Mouse (Mus musculus) stomach, postnatal 0 days (tissue): ENCODE results near the gene Olfr1044. TPM values are rescaled to one million over a fixed set of nuclear protein-coding genes. Genes with fewer than 3 reads are reported as not detected.
"Not testable (repeated sequence)": the region's sequence is repeated elsewhere in the genome, so short reads cannot be mapped to it uniquely, and the experiment has no call there.

Experiments used
- ATAC-seq: fragments of 200-750 bp; cut with Nextera tagmentation; 2 replicates; pipeline ENCODE4 v1.8.0; 2017; ENCODE audit not compliant: low FRiP score, low TSS enrichment
- DNase-seq: peaks from one replicate; pipeline ENCODE4 v3.0.0-alpha.2; 2016; ENCODE audit warnings: low spot score
- H3K27ac ChIP-seq: fragments of 300-500 bp; sonication (generic); replicated peaks from 2 replicates; pipeline ENCODE4 v1.5.1; 2014; ENCODE audit warnings: mild to moderate bottlenecking, control low read depth
- H3K27me3 ChIP-seq: fragments of 300-500 bp; sonication (generic); 2 replicates; pipeline ENCODE4 v1.6.1; 2014; ENCODE audit warnings: low read length; ENCODE audit not compliant: control insufficient read depth, insufficient read depth
- H3K36me3 ChIP-seq: fragments of 300-500 bp; sonication (generic); 2 replicates; pipeline ENCODE4 v1.6.1; 2014; ENCODE audit warnings: low read length, mixed read lengths; ENCODE audit not compliant: control insufficient read depth, insufficient read depth
- H3K4me1 ChIP-seq: fragments of 300-500 bp; sonication (generic); replicated peaks from 2 replicates; pipeline ENCODE4 v1.6.1; 2014; ENCODE audit warnings: antibody characterized with exemption; ENCODE audit not compliant: control insufficient read depth, insufficient read depth
- H3K4me2 ChIP-seq: fragments of 300-500 bp; sonication (generic); replicated peaks from 2 replicates; pipeline ENCODE4 v1.6.1; 2014; ENCODE audit warnings: low read depth, mild to moderate bottlenecking, control low read depth, moderate library complexity
- H3K4me3 ChIP-seq: fragments of 300-500 bp; sonication (generic); 2 replicates; pipeline ENCODE4 v1.5.1; 2014; ENCODE audit warnings: low read depth, low read length, control low read depth
- H3K9ac ChIP-seq: fragments of 300-500 bp; sonication (generic); 2 replicates; pipeline ENCODE4 v1.6.1; 2014; ENCODE audit warnings: mild to moderate bottlenecking, low read length, control low read depth, mixed read lengths
- H3K9me3 ChIP-seq: fragments of 300-500 bp; sonication (generic); 2 replicates; pipeline ENCODE4 v1.6.1; 2016; ENCODE audit warnings: low read length; ENCODE audit not compliant: control insufficient read depth
- CTCF ChIP-seq: IDR thresholded peaks from 2 replicates; pipeline ENCODE4 v1.5.1; 2016; ENCODE audit warnings: antibody characterized with exemption, low read depth, mild to moderate bottlenecking, moderate library complexity
- EP300 ChIP-seq: optimal IDR thresholded peaks from 2 replicates; pipeline ENCODE3; 2016; ENCODE audit warnings: antibody characterized with exemption
- WGBS: fragments of 180-500 bp; shearing (Covaris S2); extraction: QIAGEN DNeasy Blood & Tissue Kit; methylation state at CpG from one replicate; pipeline ENCODE4 v1.1.7; 2014; 5-methylcytosine and 5-hydroxymethylcytosine counted together
- polyA plus RNA-seq: library from polyadenylated mRNA; unstranded; fragments of >200 nt; fragmentation: Nextera tagmentation; extraction: Ambion mirVana; gene quantifications from 2 replicates; pipeline ENCODE4 v1.2.1, GENCODE M21; 2015

Olfr1044 gene
- polyA plus RNA-seq = not detected in 2 replicates

- H3K9ac ChIP-seq = no peak within 1 kb of the TSS
- ATAC-seq (no peak), DNase-seq (no peak)
- no peak within 1 kb of the TSS for H3K4me3 ChIP-seq
- no peaks in the 10 kb centered on the region for H3K27me3 ChIP-seq
- no peaks in the 10 kb centered on the region for H3K9me3 ChIP-seq
- no peak for TF ChIP-seq EP300
- no peak for TF ChIP-seq CTCF
- no peak within 1 kb of the TSS for H3K27ac ChIP-seq
- no peak within 1 kb of the TSS for H3K4me2 ChIP-seq
- no peaks in the 10 kb centered on the region for H3K36me3 ChIP-seq
- no peaks in the 10 kb centered on the region for H3K4me1 ChIP-seq
Measured at GRCm38 (mm10) chr2:86177720-86178119, at the start of gene Olfr1044. Gene Olfr1044, minus strand, starts transcription at chr2:86177820.

DNA sequence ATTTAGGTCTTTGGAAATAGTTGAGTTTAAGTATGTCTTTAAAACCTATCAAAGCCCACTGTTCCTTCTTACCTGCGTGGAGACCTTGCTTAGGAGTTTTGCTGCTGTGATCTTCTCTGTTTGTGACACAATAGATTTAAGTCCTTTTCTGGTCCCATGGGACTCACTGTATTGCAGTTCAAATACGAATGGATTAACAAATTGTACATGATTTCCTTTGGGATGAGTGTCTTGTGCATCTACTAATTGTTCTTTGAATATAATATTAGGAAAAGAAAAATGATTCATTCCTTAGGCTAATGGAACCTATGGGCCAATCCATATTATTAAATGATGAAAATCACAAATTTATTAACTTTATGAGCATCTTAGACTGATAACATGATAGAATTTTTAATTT lies 41.6 kb upstream of the Olfr1044 start, which contains the start of gene Olfr1046:
Gene Olfr1046 (minus strand): TSS at position 101 of the 400 bp plus-strand sequence.
- Histone ChIP-seq H3K9me3 (no peaks in the 10 kb centered on the region), H3K4me2 (no peak within 1 kb of the TSS), H3K4me1 (no peaks in the 10 kb centered on the region), H3K27ac (no peak within 1 kb of the TSS), H3K27me3 (no peaks in the 10 kb centered on the region), H3K4me3 (no peak within 1 kb of the TSS), H3K36me3 (no peaks in the 10 kb centered on the region), H3K9ac (no peak within 1 kb of the TSS)
- TF ChIP-seq CTCF (no peak), EP300 (no peak)
- WGBS = 77% methylated on average over 2 of the region's 2 CpGs
- DNase-seq = no peak
- ATAC-seq = no peak

DNA sequence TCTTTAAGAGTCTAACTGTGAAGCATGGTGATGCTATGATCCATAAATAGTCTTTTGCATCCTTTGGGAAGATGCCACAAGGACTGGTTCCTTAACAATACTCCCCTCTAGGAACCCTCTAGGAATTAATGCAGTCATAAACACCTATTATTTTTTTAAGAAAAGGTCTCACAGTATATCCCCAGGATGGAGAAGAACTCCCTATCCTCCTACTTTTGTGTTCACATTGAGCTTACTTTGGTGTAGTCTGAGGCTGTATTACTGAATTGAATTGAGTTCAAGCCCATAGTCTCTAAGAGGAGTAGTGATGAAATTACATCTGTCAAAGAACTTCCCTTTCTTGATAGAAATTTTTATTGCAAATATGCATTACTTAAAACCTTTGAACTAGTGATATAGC lies 25.3 kb upstream of the Olfr1044 start, which contains the start of gene Olfr1045:
Gene Olfr1045 (minus strand): TSS at position 101 of the 400 bp plus-strand sequence.
- Histone ChIP-seq H3K4me2 (no peak within 1 kb of the TSS), H3K9ac (no peak within 1 kb of the TSS), H3K9me3 (no peaks in the 10 kb centered on the region), H3K4me1 (no peaks in the 10 kb centered on the region), H3K27me3 (no peaks in the 10 kb centered on the region), H3K4me3 (no peak within 1 kb of the TSS), H3K27ac (no peak within 1 kb of the TSS), H3K36me3 (no peaks in the 10 kb centered on the region)
- DNase-seq (no peak), ATAC-seq (no peak)
- TF ChIP-seq CTCF = no peak
- no peak for TF ChIP-seq EP300

GRCm38 (mm10) chr2:86195863-86196262 lies 18.2 kb upstream of the Olfr1044 start:
- no peak overlapping the region for H3K4me2 ChIP-seq
- no peaks in the 10 kb centered on the region for H3K4me1 ChIP-seq
- no peaks in the 10 kb centered on the region for H3K36me3 ChIP-seq
- no peaks in the 10 kb centered on the region for H3K27me3 ChIP-seq
- no peaks in the 10 kb centered on the region for H3K9me3 ChIP-seq
- TF ChIP-seq EP300 (no peak), CTCF (no peak)
- 41% methylated on average over 1 of the region's 1 CpGs for WGBS
- H3K4me3 ChIP-seq = no peak overlapping the region
- DNase-seq (no peak), ATAC-seq (no peak)
- no peak overlapping the region for H3K27ac ChIP-seq
- no peak overlapping the region for H3K9ac ChIP-seq

DNA sequence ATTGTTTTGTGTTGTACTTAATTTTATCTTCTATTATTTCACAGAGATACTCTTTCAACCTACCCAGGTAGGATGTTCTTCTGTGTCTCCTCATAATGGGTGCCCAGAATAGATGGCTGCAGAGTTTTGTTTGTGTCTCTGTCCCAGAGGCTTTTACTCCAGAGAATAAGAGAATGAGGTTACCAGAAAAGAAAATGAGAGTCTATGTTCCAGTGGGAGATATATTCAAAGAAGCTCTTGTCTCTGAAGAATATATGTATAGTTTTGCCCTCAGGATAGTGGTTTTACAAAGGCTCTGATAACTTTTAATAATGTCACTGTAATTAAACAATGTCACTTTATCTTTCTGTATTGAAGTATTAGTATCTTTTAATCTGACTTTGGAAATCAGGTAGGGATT lies 8.0 kb upstream of the Olfr1044 start, which contains the start of gene Olfr52:
Gene Olfr52 (minus strand): TSS at position 101 of the 400 bp plus-strand sequence.
- no peaks in the 10 kb centered on the region for H3K27me3 ChIP-seq
- H3K9me3 ChIP-seq = no peaks in the 10 kb centered on the region
- no peak for ATAC-seq
- H3K36me3 ChIP-seq = no peaks in the 10 kb centered on the region
- TF ChIP-seq EP300 = no peak
- no peak for TF ChIP-seq CTCF
- H3K27ac ChIP-seq = no peak within 1 kb of the TSS
- H3K4me1 ChIP-seq = no peaks in the 10 kb centered on the region
- no peak within 1 kb of the TSS for H3K4me3 ChIP-seq
- no peak within 1 kb of the TSS for H3K4me2 ChIP-seq
- DNase-seq = no peak
- no peak within 1 kb of the TSS for H3K9ac ChIP-seq

GRCm38 (mm10) chr2:86179950-86180349 lies 2.3 kb upstream of the Olfr1044 start:
- Histone ChIP-seq H3K27me3 (no peaks in the 10 kb centered on the region), H3K4me1 (no peaks in the 10 kb centered on the region), H3K36me3 (no peaks in the 10 kb centered on the region), H3K27ac (no peak overlapping the region), H3K4me2 (no peak overlapping the region), H3K9ac (no peak overlapping the region), H3K4me3 (no peak overlapping the region), H3K9me3 (no peaks in the 10 kb centered on the region)
- ATAC-seq = no peak
- whole genome bisulfite sequencing = 72% methylated on average over 3 of the region's 3 CpGs
- TF ChIP-seq EP300 = no peak
- TF ChIP-seq CTCF = no peak
- DNase-seq = no peak

DNA sequence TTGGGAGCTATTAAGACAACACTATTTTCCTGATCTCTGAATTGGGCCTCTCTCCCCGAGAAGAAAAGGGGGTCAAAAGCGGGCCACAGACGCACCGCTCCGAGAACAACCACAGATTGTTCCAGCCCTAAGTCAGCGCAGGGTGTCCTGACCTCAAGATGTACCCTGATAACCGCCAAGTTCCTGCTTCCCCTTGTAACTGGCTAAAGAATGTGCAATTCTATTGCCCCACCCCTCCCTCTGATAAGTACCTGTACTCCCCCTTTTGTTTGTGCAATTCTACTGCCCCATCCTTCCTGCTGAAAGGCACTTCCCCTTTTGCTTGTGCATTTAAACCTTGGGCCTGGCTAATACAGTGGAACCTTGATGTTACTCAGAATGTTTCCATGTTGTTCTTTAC lies 2.2 kb downstream of the Olfr1044 start:
- not testable (repeated sequence) for DNase-seq, H3K27me3 ChIP-seq, H3K4me1 ChIP-seq, H3K4me2 ChIP-seq, H3K36me3 ChIP-seq, ATAC-seq, H3K9me3 ChIP-seq, H3K4me3 ChIP-seq, H3K9ac ChIP-seq, H3K27ac ChIP-seq
- 68% methylated on average over 7 of the region's 7 CpGs for WGBS
